Mouse (Mus musculus) bone marrow, adult 2 months (tissue): ENCODE measurements around the gene Zscan20.

Source experiments
- CTCF ChIP-seq: fragments of 200-500 bp; IDR thresholded peaks from 2 replicates; pipeline ENCODE4 v1.5.1; 2011; ENCODE audit warnings: low read length, control low read depth; ENCODE audit not compliant: control insufficient read depth, insufficient read depth
- POLR2A ChIP-seq: fragments of 200-500 bp; IDR thresholded peaks from 2 replicates; pipeline ENCODE4 v1.6.1; 2011; ENCODE audit warnings: low read depth, mild to moderate bottlenecking, control low read depth, low read length, borderline replicate concordance; ENCODE audit not compliant: control insufficient read depth

GRCm38 (mm10) chr4:128652584-128653298, 42.8 kb upstream of the Zscan20 start:
- TF ChIP-seq POLR2A (no peak), CTCF (no peak)
